Mouse (Mus musculus): Measurements from ENCODE around the gene Gm17019. TPM values are rescaled to one million over a fixed set of nuclear protein-coding genes. Genes with fewer than 3 reads are reported as not detected.
"Not testable (repeated sequence)": the region's sequence is repeated elsewhere in the genome, so short reads cannot be mapped to it uniquely, and the experiment has no call there.

Gene Gm17019
- not detected in 2 replicates for polyA plus RNA-seq (2012; rRNA removed)

- DNase-seq (ENCODE audit: extremely low spot score in 1 of 2, low spot score in 1 of 2): not testable (repeated sequence)
Measured at GRCm38 (mm10) chr5:15032898-15033297, at the start of gene Gm17019. Gm17019 (minus strand) TSS chr5:15032998.

DNA sequence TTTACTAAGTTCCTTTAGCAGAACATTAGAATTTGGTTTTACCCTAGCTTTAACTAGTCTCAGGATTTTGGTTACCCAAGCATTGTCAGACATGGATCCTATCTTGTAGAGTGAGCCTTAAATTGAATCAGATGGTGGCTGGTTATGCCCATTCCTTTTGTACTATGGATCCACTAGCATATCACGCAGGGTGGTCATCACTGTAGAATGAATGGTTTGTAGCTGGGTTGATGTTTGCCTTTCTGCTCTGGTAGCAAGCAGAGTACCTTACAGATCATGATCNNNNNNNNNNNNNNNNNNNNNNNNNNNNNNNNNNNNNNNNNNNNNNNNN lies 29.6 kb upstream of the Gm17019 start:
- DNase-seq (ENCODE audit: extremely low spot score in 1 of 2, low spot score in 1 of 2): not testable (repeated sequence)

- not testable (repeated sequence) for DNase-seq (ENCODE audit: extremely low spot score in 1 of 2, low spot score in 1 of 2)
Measured at GRCm38 (mm10) chr5:15061638-15062384, 29.0 kb upstream of the Gm17019 start.

DNA sequence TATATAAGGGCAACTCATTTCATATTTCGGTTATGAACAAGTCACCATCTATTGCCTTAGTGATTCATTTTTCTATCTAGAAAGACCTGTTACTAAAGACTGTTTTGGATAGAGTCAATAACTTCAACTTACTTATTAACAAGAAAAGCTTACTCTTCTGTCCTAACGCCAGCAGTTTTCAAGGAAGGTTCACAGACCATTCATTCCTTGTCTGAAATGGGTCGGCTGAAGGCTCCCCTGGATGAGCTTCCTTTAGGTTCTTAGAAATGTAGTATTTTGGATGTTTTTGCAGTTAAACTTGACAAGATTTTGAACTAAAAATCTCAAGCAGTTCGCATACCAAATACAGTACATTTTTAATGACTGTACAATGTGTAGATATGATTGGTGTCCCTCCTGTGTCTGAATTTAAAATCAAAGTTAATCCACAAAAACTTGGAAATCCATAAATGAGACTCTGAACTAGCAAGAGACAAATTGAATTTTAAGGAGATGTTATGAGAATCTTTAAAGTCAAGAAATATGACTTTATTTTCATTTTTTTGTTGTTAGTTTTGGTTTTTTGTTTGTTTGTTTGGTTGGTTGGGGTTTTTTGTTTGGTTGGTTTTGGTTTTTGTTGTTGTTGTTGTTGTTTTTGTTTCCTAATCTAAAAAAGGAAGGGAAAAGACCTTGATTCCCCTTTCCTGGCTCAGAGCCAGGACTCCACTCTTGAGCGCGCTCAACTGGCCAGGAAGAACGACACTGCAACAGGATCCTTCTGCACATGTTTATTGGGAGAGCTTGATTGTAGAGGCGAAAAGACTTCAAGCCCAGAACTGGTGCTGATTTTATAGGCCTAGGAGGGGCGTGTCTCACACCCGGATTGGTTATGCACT lies 21.6 kb upstream of the Gm17019 start:
- not testable (repeated sequence) for DNase-seq (ENCODE audit: extremely low spot score in 1 of 2, low spot score in 1 of 2)

GRCm38 (mm10) chr5:15053606-15053962 lies 20.8 kb upstream of the Gm17019 start:
- DNase-seq (ENCODE audit: extremely low spot score in 1 of 2, low spot score in 1 of 2): not testable (repeated sequence)

DNA sequence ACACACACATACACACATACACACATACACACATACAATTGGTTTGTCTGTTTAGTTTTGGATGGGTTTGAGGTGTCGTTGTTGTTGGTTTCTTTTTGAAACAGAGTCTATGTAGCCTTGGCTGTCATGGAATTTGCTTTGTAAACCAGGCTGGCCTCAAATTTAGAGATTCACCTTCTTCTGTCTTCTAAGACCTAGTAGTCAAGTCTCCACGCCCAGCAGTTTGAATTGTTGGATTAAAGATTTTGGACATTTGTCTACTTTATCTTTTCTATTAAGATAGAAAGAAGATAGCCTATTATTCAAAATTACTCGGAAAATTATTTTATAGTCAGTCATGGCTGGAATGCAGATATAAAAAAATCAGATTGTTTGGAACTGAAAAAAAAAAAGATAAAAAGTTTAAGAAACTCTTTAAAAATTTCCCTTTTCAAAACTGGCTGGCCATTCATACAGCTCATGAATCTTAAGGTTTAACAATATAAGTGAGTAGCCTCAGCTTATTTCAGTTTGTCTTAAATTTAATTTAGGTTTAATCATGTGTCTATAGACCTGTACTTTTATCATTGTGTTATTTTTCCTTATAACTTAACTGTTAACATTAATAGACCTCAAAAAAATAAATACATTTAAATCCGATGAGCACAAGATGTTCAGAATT lies 20.3 kb upstream of the Gm17019 start:
- not testable (repeated sequence) for DNase-seq (ENCODE audit: extremely low spot score in 1 of 2, low spot score in 1 of 2)

DNA sequence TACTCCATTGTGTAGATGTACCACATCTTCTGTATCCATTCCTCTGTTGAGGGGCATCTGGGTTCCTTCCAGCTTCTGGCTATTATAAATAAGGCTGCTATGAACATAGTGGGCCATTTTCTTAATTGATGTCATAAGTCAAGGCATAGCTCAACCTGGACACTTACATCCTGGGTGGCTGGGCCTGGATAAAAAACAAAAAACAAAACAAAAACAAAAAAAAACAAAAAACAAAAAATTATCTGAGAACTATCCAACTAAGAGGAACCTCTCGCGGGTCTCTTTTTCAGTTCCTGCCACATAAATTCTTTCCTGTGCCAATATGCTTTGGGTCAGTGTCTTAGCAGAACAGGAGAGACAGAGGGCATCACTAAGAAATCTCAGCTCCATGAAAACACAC lies 18.0 kb upstream of the Gm17019 start:
- DNase-seq (ENCODE audit: extremely low spot score in 1 of 2, low spot score in 1 of 2): not testable (repeated sequence)

DNA sequence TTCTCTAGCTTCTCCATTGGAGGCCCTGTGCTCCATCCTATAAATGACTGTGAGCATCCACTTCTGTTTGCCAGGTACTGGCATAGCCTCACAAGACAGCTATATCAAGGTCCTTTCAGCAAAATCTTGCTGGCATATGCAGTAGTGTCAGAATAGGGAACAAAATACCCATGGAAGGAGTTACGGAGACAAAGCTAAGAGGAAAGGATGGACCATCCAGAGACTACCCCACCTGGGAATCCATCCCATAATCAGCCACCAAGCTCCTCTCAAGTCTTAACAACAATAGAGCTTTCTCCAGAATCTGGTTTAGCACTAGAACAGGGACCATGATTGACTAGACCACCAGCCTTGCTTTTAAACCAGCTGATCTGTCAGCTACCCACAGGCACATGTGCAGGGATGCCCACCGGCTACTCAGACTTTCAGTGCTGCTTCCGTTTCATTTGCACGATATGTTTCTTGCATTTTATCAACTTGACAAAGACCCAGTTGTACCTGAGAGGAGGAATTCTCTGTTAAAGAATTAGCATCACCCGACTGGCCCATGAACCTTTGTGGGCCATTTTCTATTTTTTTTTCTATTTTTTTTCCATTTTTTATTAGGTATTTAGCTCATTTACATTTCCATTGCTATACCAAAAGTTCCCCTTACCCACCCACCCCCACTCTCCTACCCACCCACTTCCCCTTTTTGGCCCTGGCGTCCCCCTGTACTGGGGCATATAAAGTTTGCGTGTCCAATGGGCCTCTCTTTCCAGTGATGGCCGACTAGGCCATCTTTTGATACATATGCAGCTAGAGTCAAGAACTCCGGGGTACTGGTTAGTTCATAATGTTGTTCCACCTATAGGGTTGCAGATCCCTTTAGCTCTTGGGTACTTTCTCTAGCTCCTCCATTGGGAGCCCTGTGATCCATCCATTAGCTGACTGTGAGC lies 12.3 kb upstream of the Gm17019 start:
- not testable (repeated sequence) for DNase-seq (ENCODE audit: extremely low spot score in 1 of 2, low spot score in 1 of 2)

- not testable (repeated sequence) for DNase-seq (ENCODE audit: extremely low spot score in 1 of 2, low spot score in 1 of 2)
Measured at GRCm38 (mm10) chr5:15040784-15041183, 8.0 kb upstream of the Gm17019 start.

- not testable (repeated sequence) for DNase-seq (ENCODE audit: extremely low spot score in 1 of 2, low spot score in 1 of 2)
Measured at GRCm38 (mm10) chr5:15039984-15040383, 7.2 kb upstream of the Gm17019 start.

GRCm38 (mm10) chr5:15024316-15024715 lies 8.5 kb downstream of the Gm17019 start:
- not testable (repeated sequence) for DNase-seq (ENCODE audit: extremely low spot score in 1 of 2, low spot score in 1 of 2)

GRCm38 (mm10) chr5:15020067-15020466 lies 12.7 kb downstream of the Gm17019 start:
- DNase-seq (ENCODE audit: extremely low spot score in 1 of 2, low spot score in 1 of 2): not testable (repeated sequence)

- DNase-seq (ENCODE audit: extremely low spot score in 1 of 2, low spot score in 1 of 2): not testable (repeated sequence)
Measured at GRCm38 (mm10) chr5:15010639-15011582, 21.9 kb downstream of the Gm17019 start.

DNA sequence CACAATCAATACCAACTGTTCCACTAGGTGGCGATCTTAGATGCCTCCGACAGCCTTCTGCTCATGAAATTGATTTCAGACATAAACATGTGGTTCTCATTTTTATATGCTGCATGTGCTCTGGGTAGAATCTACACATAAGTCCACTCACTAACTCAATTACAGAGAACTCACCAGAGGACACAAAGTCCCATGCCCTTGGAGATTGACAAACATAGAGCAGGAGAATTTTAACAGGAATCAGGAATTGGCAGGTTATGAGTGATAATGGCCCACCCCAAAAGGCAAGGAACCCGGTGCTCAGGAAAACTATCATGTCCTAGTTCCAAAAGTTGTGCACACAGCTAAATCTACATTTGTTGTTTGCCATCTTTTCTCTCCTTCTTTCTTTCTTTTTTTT lies 25.9 kb downstream of the Gm17019 start:
- not testable (repeated sequence) for DNase-seq (ENCODE audit: extremely low spot score in 1 of 2, low spot score in 1 of 2)

DNA sequence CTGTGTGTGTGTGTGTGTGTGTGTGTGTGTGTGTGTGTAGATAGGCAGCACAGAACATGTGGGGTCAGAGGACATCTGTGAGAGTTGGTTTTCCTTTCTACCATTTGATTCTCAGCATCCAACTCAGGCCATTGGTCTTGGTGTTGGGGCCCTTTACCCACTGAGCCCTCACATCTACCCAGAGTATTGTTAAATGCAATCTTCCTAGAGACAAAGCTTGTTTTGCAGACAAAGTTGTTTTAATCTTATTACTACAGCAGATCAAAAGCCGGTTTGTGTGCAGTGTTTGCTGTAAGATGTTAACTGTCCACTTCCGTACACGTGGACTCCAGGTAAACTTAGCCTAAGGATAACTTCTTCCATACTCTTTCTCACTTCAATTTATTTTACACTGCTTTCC lies 26.5 kb downstream of the Gm17019 start:
- DNase-seq (ENCODE audit: extremely low spot score in 1 of 2, low spot score in 1 of 2): not testable (repeated sequence)

GRCm38 (mm10) chr5:15005584-15005983 lies 27.2 kb downstream of the Gm17019 start:
- not testable (repeated sequence) for DNase-seq (ENCODE audit: extremely low spot score in 1 of 2, low spot score in 1 of 2)

DNA sequence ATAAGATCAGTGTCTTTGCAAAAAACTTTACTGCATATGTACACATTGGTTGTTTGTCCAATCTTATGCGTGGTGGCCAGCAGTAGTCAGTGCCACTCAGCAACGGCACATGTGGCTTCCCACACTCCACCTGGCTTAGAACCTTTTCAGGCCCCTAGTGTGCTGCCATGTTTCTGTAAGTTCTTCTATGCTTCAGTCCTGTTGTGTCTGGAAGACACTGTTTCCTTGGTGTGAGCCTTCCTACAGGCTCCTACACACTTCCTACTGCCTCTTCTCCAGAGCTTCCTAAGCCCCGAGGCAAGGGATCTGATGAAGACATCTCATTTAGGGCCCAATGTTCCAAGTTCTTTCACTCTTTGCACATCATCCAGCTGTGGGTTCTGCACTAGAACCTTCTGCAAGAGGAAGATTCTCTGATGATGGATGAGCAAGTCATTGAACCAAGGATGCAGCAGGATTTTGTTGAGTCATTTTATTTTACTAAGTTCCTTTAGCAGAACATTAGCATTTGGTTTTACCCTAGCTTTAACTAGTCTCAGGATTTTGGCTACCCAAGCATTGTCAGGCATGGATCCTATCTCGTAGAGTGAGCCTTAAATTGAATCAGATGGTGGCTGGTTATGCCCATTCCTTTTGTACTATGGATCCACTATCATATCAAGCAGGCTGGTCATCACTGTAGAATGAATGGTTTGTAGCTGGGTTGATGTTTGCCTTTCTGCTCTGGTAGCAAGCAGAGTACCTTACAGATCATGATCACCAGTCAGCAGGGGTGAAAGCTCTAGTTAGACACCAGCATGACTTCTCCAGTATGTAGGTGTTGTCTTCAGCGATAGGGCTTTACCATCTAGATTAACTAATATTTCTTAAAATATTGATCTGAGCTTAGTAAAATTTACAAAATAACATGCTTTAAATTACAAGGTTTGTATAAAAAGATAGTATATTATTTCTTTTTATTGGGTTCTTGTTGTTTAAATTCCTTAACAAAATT lies 27.9 kb downstream of the Gm17019 start:
- not testable (repeated sequence) for DNase-seq (ENCODE audit: extremely low spot score in 1 of 2, low spot score in 1 of 2)

DNA sequence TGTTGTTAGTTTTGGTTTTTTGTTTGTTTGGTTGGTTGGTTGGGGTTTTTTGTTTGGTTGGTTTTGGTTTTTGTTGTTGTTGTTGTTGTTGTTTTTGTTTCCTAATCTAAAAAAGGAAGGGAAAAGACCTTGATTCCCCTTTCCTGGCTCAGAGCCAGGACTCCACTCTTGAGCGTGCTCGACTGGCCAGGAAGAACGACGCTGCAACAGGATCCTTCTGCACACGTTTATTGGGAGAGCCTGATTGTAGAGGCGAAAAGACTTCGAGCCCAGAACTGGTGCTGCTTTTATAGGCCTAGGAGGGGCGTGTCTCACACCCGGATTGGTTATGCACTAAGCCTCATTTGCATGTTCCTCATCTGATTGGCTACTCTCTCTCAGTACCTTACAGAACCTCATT lies 34.7 kb downstream of the Gm17019 start:
- not testable (repeated sequence) for DNase-seq (ENCODE audit: extremely low spot score in 1 of 2, low spot score in 1 of 2)

All from frontal cortex, adult 2 months (tissue).